Mouse (Mus musculus): ENCODE data around the gene Nol10.

DNA sequence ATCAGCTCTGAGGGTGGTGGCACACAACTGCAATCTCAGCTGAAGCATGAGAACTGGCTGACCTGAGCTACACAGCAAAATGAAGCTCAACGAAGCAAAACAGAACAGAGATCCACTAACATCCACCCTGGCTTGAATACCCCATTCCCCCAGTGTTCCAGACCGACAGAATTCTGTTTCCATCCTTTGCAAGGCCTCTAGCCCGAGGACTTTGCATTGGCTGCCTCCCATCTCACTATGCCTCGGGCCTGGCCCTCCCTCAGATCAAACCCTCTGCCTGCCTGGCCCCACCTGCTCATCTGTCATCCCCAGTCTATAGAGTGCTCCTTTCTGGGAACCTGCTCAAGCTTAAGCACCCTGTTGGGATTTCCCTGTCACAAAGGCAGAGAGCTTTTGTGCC, 126.4 kb downstream of the Nol10 start:
- no peak for TF ChIP-seq MAZ (IDR thresholded peaks at IDR 0.05; ENCODE audit: low read depth, low read length)
- no peak for TF ChIP-seq POLR2A (IDR thresholded peaks at IDR 0.05; ENCODE audit: control insufficient read depth in 1 of 2, insufficient read depth in 1 of 2, low read depth in 1 of 2, low read length in 2 of 2, poor library complexity in 1 of 2)
- TF ChIP-seq CTCF (IDR thresholded peaks at IDR 0.05 in 2 of 3, conservative IDR thresholded peaks at IDR 0.05 in 1 of 3; ENCODE audit: control insufficient read depth in 1 of 3, insufficient read depth in 1 of 3, low read depth in 2 of 3, low read length in 3 of 3, poor library complexity in 1 of 3, severe bottlenecking in 1 of 3) = no peak
- TF ChIP-seq MXI1 (IDR thresholded peaks at IDR 0.05; ENCODE audit: low read depth, low read length) = no peak
- no peak for TF ChIP-seq NRF1 (IDR thresholded peaks at IDR 0.05; ENCODE audit: insufficient read depth, low read depth, low read length, poor library complexity, severe bottlenecking)
- TF ChIP-seq ELF1 (IDR thresholded peaks at IDR 0.05; ENCODE audit: low read depth, low read length) = no peak
- TF ChIP-seq JUND (IDR thresholded peaks at IDR 0.05; ENCODE audit: low read depth, low read length) = no peak
- TF ChIP-seq UBTF (IDR thresholded peaks at IDR 0.05; ENCODE audit: borderline replicate concordance, insufficient read depth, low read depth, low read length) = no peak
- TF ChIP-seq HCFC1 (IDR thresholded peaks at IDR 0.05; ENCODE audit: low read depth, low read length) = no peak
- no peak for TF ChIP-seq KAT2A (conservative IDR thresholded peaks at IDR 0.05; ENCODE audit: low read depth, low read length)
- TF ChIP-seq GATA1 (IDR thresholded peaks at IDR 0.05; ENCODE audit: low read depth, low read length) = no peak
- TF ChIP-seq TAL1 (IDR thresholded peaks at IDR 0.05; ENCODE audit: low read length) = no peak
- TF ChIP-seq RCOR1 (IDR thresholded peaks at IDR 0.05; ENCODE audit: low read depth, low read length) = no peak
- TF ChIP-seq EP300 (IDR thresholded peaks at IDR 0.05; ENCODE audit: low read depth in 1 of 2, low read length in 2 of 2) = no peak

Measured in MEL (cell line).